Mouse (Mus musculus) heart, adult 11 months (tissue): ENCODE data around the gene Derl3.
A peak's percentile ranks its signal among the peaks of the same experiment; 100 is the strongest.

Experiments
- DNase-seq: peaks from one replicate; pipeline ENCODE4 v3.0.0; 2022

Derl3 gene

DNA sequence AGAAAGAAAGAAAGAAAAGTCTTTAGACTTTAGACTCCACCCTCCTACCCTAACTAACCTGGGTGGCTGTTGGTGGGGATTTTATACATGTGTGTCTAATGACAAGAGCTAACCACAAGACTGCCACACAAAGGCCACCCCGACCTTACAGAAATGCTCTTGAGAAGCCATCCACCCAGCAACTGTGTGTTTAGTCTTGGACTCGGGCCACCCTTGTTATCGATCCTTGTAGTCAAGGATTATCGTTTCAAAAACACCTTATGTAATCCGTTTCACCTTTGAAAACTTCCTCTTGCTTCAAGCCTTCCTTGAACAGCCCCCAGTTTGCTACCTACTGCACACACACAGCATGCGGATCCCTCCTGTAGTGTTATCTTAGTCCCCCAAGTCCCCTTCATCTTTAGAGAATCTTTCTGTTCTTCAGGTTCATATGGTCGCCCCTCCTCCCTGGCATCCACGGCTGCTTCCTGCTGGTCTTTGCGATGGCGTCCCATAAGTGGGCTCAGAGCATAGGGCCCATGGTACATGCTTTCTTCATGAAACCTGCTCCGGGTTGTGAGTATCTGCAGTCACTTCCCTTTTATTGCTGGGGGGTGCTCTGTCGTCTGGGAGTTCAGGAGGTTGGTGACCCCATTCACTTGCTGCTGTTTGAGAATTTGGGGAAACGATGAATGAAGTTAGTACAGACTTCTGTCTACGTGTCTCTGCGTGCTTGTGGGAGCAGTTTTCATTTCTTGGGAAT, 49.7 kb downstream of the Derl3 start, which contains the start of gene Vpreb3:
TSS of gene Vpreb3 (plus strand) at position 322 of the 742 bp plus-strand sequence.
- peak; percentile 83 for DNase-seq

DNA sequence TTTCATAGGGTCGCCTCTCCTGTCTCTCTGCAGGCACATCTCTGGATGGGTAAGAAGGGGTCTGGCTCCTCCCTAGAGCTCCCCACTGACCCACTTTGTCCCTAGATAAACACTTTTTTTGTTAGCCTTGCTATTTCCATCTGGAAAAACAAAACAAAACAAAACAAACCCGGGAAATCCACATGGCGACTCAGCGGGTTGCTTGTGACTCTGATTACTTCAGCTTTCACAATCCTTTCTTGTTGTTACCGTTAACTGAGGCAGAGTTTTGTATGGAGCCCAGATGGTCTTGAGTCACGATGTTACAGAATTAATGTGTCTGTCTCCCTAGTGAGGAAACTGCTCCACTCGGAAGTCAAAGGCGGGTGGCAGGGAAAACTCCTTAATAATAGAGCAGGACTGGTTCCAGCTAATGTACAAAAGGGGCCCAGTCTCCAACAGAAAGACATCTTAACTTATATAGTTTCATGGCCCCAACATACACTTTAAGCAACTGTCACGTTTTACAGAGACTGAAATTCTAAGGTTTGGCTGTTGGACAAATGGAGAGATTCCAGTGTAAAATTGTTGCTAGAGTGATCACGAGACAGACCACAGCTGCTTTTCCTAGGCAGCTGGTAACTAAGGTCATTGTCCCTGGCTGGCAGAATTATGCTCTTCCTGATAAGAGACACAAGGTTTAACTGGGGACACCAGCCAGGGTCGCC, 51.0 kb downstream of the Derl3 start:
- peak; percentile 94 for DNase-seq

- DNase-seq: no peak
These were observed 52.0 kb downstream of the Derl3 start for GRCm38 (mm10) chr10:75945213-75945612.
